Mouse (Mus musculus) lung, postnatal 0 days (tissue): ENCODE results near the gene Gnb3.

Experiments
- CTCF ChIP-seq: IDR thresholded peaks from 2 replicates; pipeline ENCODE4 v1.5.1; 2016; ENCODE audit warnings: antibody characterized with exemption, mild to moderate bottlenecking
- EP300 ChIP-seq: IDR thresholded peaks from 2 replicates; pipeline ENCODE4 v1.6.1; 2016; ENCODE audit warnings: antibody characterized with exemption, mild to moderate bottlenecking, control low read depth

DNA sequence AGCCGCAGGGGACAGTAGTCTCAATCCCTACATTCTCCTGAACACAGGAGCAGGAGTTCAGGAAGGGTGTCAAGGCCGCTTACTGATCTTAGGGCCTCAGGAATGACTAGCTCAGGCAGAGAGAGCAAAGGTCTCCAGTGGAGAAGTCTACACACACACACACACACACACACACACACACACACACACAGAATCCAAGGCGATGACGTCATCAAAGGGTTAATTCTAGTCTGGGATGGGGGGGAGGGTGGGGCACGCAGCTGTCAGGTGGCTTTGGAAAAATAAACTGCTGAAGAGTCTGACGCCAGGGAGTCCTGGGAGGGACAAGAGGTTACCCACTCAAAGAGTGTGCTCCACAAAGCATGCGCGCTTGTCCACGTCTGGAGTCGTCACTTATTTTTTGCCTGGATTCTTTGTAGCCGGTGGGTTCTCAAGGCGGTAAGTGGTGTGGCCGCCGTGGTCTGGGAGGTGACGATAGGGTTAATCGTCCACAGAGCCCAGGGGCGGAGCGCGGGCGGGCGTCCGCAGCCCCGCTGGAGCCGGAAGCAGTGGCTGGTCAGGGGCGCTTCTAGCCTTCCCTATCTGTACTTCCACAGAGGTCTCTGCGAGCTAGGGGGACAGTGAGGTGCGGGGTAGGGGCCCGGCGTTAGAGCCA is 31.6 kb downstream of the Gnb3 start, which contains the start of gene Spsb2:
- TF ChIP-seq CTCF (no peak), EP300 (no peak; the same call in 1 of the 2 replicates)
